Mouse (Mus musculus): ENCODE results near the gene Jak3.
A peak's percentile ranks its signal among the peaks of the same experiment; 100 is the strongest.

- 0 out of 2 replicates have a peak, but pooled peaks have one; percentile 10 for TF ChIP-seq POLR2A (IDR thresholded peaks at IDR 0.05; ENCODE audit: borderline replicate concordance, control insufficient read depth, low read depth, low read length)
- no peak for TF ChIP-seq CTCF (IDR thresholded peaks at IDR 0.05; ENCODE audit: control insufficient read depth, insufficient read depth, low read length)
These were observed 4.4 kb downstream of the Jak3 start for GRCm38 (mm10) chr8:71680471-71680870.

Measured in bone marrow, adult 2 months (tissue).